Mouse (Mus musculus): ENCODE results near the gene Dlg4. TPM values are rescaled to one million over a fixed set of nuclear protein-coding genes. Genes with fewer than 3 reads are reported as not detected.

Dlg4 gene
- polyA plus RNA-seq (2021) = 48.1 TPM

- TF ChIP-seq CTCF (IDR thresholded peaks at IDR 0.05) = no peak
- ChIA-PET CTCF (interaction anchor here (0.5 to 1.4 kb wide), 3 partner anchors 11 to 584 kb away, joined by 3 to 6 read pairs (median 3); no protein-coding TSS in a partner anchor), POLR2A (no interaction called here)
- in situ Hi-C loops (cut with MboI; ENCODE audit: low pct_unique_long_range_greater_than_20kb) = no loop called here
- no peak for ATAC-seq
- no peak for DNase-seq (ENCODE audit: low read depth, low spot score)
- H3K27me3 ChIP-seq = no peaks in the 10 kb centered on the region
These were observed at the start of gene Dlg4 for GRCm38 (mm10) chr11:70016669-70017068. Gene Dlg4, plus strand, starts transcription at chr11:70016942.

GRCm38 (mm10) chr11:69968793-69969192, 47.9 kb upstream of the Dlg4 start:
- H3K27me3 ChIP-seq = peaks cover 5% of the 10 kb centered on the region
- ATAC-seq = no peak
- in situ Hi-C loops (cut with MboI; ENCODE audit: low pct_unique_long_range_greater_than_20kb) = no loop called here

DNA sequence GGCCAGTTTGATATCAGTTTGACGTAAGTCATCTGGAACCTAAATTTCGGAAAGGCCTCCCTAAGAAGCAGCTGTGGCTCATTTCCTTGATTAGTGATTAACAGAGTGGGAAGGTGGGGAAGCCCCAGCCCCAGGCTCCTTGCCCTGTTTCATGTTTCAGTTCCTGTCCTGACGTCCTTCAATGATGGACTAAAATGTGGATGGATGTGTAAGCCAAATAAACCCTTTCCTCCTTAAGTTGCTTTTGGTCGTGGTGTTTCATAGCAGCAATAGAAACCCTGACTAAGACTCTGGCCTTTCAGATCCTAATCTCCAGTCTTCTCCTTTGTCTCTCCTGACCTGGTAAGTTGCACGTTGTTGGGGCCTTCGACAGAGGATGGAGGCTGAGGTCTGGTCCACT, 46.5 kb upstream of the Dlg4 start:
- ChIA-PET POLR2A (no interaction called here), CTCF (interaction anchor here (1.2 kb wide), 1 partner anchor 22 kb away, joined by 3 read pairs; the partner anchor contains the start of gene Slc2a4)
- ATAC-seq (no peak), DNase-seq (ENCODE audit: low read depth, low spot score) (no peak)
- H3K27me3 ChIP-seq = no peaks in the 10 kb centered on the region
- no peak for TF ChIP-seq CTCF (IDR thresholded peaks at IDR 0.05)
- in situ Hi-C loops (cut with MboI; ENCODE audit: low pct_unique_long_range_greater_than_20kb) = no loop called here

More at GRCm38 (mm10) chr11:69968793-69969192, 47.9 kb upstream of the Dlg4 start:
- no peak for DNase-seq (ENCODE audit: low read depth, low spot score)
- no peak for TF ChIP-seq CTCF (IDR thresholded peaks at IDR 0.05)
- ChIA-PET CTCF (no interaction called here), POLR2A (no interaction called here)

- DNase-seq (ENCODE audit: low read depth, low spot score) (no peak), ATAC-seq (no peak)
- POLR2A ChIA-PET = interaction anchor here (0.6 kb wide), 1 partner anchor 98 kb away, joined by 3 read pairs; no protein-coding TSS in a partner anchor
- no peak for TF ChIP-seq CTCF (IDR thresholded peaks at IDR 0.05)
- CTCF ChIA-PET = interaction anchor here (1.2 kb wide), 1 partner anchor 22 kb away, joined by 3 read pairs; the partner anchor contains the start of gene Slc2a4
- H3K27me3 ChIP-seq = no peaks in the 10 kb centered on the region
- in situ Hi-C loops (cut with MboI; ENCODE audit: low pct_unique_long_range_greater_than_20kb) = no loop called here
These were observed 46.0 kb upstream of the Dlg4 start for GRCm38 (mm10) chr11:69970775-69971174.

DNA sequence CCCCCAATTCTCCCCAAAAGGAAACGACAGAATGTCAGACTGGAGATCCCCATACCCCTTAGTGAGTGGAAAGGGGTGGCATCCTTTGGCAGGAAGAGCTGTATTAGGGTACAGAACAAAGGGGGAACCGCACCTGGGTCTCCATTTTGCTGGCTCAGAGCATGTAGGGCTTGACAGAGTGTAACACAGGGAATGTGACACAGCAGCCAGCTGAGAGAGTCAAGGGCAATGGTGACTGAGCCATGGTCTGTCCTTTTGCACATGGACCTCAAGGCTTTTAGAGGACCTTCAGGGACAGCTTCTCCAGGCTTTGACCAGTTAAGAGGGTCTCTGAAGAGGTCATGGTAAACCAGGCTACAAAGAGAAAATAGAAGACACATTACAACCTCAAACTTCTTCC, 41.8 kb upstream of the Dlg4 start:
- no peak for TF ChIP-seq CTCF (IDR thresholded peaks at IDR 0.05)
- DNase-seq (ENCODE audit: low read depth, low spot score) = no peak
- H3K27me3 ChIP-seq = no peaks in the 10 kb centered on the region
- ChIA-PET POLR2A (no interaction called here), CTCF (interaction anchor here (1.5 to 1.8 kb wide), 2 partner anchors 19 to 26 kb away, joined by 5 read pairs; no protein-coding TSS in a partner anchor)
- no peak for ATAC-seq
- in situ Hi-C loops (cut with MboI; ENCODE audit: low pct_unique_long_range_greater_than_20kb) = loop anchor here (25.0 kb wide), 2 partner anchors 563 to 888 kb away; partner anchors contain the start of genes Kdm6b, Per1 and Vamp2

DNA sequence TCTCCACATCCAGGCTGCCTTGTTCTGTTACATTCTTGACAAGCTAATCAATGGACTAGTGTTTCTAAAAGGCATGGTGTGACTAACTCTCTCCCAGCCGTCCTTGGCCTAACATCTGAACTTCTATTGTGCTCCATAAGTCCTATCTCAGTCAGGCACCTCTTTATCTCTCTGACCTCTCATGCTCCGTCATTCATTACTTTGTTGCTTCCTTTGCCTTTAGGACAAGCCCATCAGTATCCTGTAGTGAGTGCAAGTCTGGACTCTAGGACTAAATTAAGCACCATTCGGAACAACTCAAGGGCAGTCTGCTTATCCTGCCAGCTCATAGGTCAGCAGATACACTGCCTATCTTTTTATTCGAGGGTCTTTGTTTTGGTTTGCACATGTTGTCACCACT, 40.5 kb upstream of the Dlg4 start:
- in situ Hi-C loops (cut with MboI; ENCODE audit: low pct_unique_long_range_greater_than_20kb) = loop anchor here (25.0 kb wide), 2 partner anchors 564 to 889 kb away; partner anchors contain the start of genes Kdm6b, Per1 and Vamp2
- no peaks in the 10 kb centered on the region for H3K27me3 ChIP-seq
- TF ChIP-seq CTCF (IDR thresholded peaks at IDR 0.05) = no peak
- ChIA-PET CTCF (interaction anchor here (1.8 kb wide), 1 partner anchor 21 kb away, joined by 5 read pairs; no protein-coding TSS in a partner anchor), POLR2A (no interaction called here)
- no peak for ATAC-seq
- DNase-seq (ENCODE audit: low read depth, low spot score) = no peak

DNA sequence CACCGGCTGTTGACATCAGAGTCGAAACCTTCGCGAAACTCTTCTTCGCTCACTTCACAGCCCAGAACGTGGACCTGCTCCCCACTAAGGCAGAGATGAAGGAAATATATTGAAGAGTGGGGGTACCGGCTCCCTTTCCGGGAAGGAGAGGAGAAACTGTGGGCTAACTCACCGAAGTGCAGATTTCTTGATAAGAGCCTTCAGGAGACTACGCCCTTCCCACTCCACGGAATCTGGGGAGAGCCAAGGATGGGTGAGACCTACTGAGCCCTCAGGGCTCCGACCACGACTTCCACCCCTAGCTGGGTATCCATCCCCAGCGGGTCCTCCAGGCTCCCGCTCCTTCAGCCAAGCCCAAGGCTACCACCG, 36.9 kb upstream of the Dlg4 start:
- DNase-seq (ENCODE audit: low read depth, low spot score) (no peak), ATAC-seq (no peak)
- no peaks in the 10 kb centered on the region for H3K27me3 ChIP-seq
- no peak for TF ChIP-seq CTCF (IDR thresholded peaks at IDR 0.05)
- CTCF ChIA-PET = interaction anchor here (1.3 kb wide), 1 partner anchor 46 kb away, joined by 4 read pairs; no protein-coding TSS in a partner anchor
- POLR2A ChIA-PET = interaction anchor here (1.0 kb wide), 2 partner anchors 18 to 51 kb away, joined by 6 read pairs; no protein-coding TSS in a partner anchor
- in situ Hi-C loops (cut with MboI; ENCODE audit: low pct_unique_long_range_greater_than_20kb) = loop anchor here (25.0 kb wide), 2 partner anchors 568 to 893 kb away; partner anchors contain the start of genes Kdm6b, Per1 and Vamp2

GRCm38 (mm10) chr11:69980196-69981140, 36.3 kb upstream of the Dlg4 start:
- H3K27me3 ChIP-seq = no peaks in the 10 kb centered on the region
- ATAC-seq (peak; percentile 66), DNase-seq (ENCODE audit: low read depth, low spot score) (peak; percentile 96)
- CTCF ChIA-PET = interaction anchor here (1.3 kb wide), 1 partner anchor 46 kb away, joined by 4 read pairs; no protein-coding TSS in a partner anchor
- in situ Hi-C loops (cut with MboI; ENCODE audit: low pct_unique_long_range_greater_than_20kb) = loop anchor here (25.0 kb wide), 2 partner anchors 568 to 893 kb away; partner anchors contain the start of genes Kdm6b, Per1 and Vamp2
- POLR2A ChIA-PET = interaction anchor here (0.9 to 2.2 kb wide), 4 partner anchors 11 to 52 kb away, joined by 3 to 16 read pairs (median 6); partner anchors contain the start of gene Gabarap
- TF ChIP-seq CTCF (IDR thresholded peaks at IDR 0.05) = no peak

DNA sequence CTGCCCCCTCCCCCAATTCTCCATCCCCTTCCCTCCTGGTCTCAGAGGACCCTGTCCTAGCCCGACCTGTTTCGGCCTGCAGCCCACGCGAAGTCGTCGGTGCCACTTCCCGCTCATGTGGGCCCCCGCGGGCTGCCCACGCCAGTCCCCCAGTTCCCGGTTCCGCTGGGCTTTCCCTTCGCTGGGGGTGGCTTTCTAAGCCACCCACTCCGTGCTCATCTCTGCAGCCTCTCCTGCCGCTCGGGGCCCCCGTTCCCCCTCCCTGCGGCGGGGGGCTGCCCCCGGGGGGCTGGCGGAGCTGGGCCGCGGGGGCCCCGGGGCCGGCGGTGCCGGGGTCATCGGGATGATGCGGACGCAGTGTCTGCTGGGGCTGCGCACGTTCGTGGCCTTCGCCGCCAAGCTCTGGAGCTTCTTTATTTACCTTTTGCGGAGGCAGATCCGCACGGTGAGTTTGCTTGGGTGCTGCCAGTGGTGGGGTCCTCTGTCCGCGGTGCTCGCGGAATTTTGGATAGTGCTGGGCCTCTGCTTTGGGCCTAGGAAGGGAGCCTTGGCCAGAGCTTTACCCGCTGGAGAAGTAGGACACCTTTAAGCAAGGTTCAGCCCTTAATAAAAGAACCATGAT, 35.5 kb upstream of the Dlg4 start, which contains the start of gene Ctdnep1:
Gene Ctdnep1 (plus strand): TSS at position 16 of the 622 bp plus-strand sequence.
- DNase-seq (ENCODE audit: low read depth, low spot score) (no peak), ATAC-seq (no peak)
- H3K27me3 ChIP-seq = no peaks in the 10 kb centered on the region
- in situ Hi-C loops (cut with MboI; ENCODE audit: low pct_unique_long_range_greater_than_20kb) = loop anchor here (25.0 kb wide), 2 partner anchors 569 to 894 kb away; partner anchors contain the start of genes Kdm6b, Per1 and Vamp2
- CTCF ChIA-PET = interaction anchor here (0.9 to 1.3 kb wide), 2 partner anchors 32 to 47 kb away, joined by 3 to 4 read pairs; no protein-coding TSS in a partner anchor
- no peak for TF ChIP-seq CTCF (IDR thresholded peaks at IDR 0.05)
- POLR2A ChIA-PET = interaction anchor here (0.9 to 2.2 kb wide), 4 partner anchors 10 to 19 kb away, joined by 3 to 16 read pairs (median 6); partner anchors contain the start of genes Dvl2 and Gabarap
